Mouse (Mus musculus) splenic B cell, adult 2 months (primary cell): ENCODE results near the gene Man1a.

Source experiments
- DNase-seq: peaks from one replicate; pipeline ENCODE4 v3.0.0-alpha.2; 2011; ENCODE audit warnings: low read depth, low spot score
- H3K27me3 ChIP-seq: 2 replicates; pipeline ENCODE4 v1.6.1; 2012; ENCODE audit warnings: mild to moderate bottlenecking, low read length, moderate library complexity, mixed read lengths; ENCODE audit not compliant: control insufficient read depth, poor library complexity, insufficient read depth, severe bottlenecking
- H3K36me3 ChIP-seq: 2 replicates; pipeline ENCODE4 v1.6.1; 2012; ENCODE audit warnings: mild to moderate bottlenecking, low read length, moderate library complexity, mixed read lengths; ENCODE audit not compliant: control insufficient read depth, poor library complexity, insufficient read depth, severe bottlenecking

Man1a gene

GRCm38 (mm10) chr10:54042212-54042840 is 34.1 kb downstream of the Man1a start:
- Histone ChIP-seq H3K36me3 (peaks cover 9% of the 10 kb centered on the region), H3K27me3 (no peaks in the 10 kb centered on the region)
- DNase-seq = no peak

GRCm38 (mm10) chr10:54040261-54041165 is 35.9 kb downstream of the Man1a start:
- Histone ChIP-seq H3K27me3 (no peaks in the 10 kb centered on the region), H3K36me3 (peaks cover 5% of the 10 kb centered on the region; the same call in 1 of the 2 replicates)
- peak; percentile 85 for DNase-seq

GRCm38 (mm10) chr10:54039754-54040153 is 36.7 kb downstream of the Man1a start:
- Histone ChIP-seq H3K27me3 (no peaks in the 10 kb centered on the region), H3K36me3 (peaks cover 5% of the 10 kb centered on the region)
- DNase-seq = peak; percentile 59

GRCm38 (mm10) chr10:54038734-54039133 is 37.7 kb downstream of the Man1a start:
- DNase-seq = no peak
- Histone ChIP-seq H3K27me3 (no peaks in the 10 kb centered on the region), H3K36me3 (peaks cover 5% of the 10 kb centered on the region)

GRCm38 (mm10) chr10:54038180-54038579 is 38.2 kb downstream of the Man1a start:
- DNase-seq = no peak
- peaks cover 5% of the 10 kb centered on the region for H3K36me3 ChIP-seq
- H3K27me3 ChIP-seq = no peaks in the 10 kb centered on the region

- no peaks in the 10 kb centered on the region for H3K27me3 ChIP-seq
- peaks cover 5% of the 10 kb centered on the region for H3K36me3 ChIP-seq
- DNase-seq = no peak
Observed at GRCm38 (mm10) chr10:54037348-54038010, 38.9 kb downstream of the Man1a start.

- Histone ChIP-seq H3K36me3 (peaks cover 5% of the 10 kb centered on the region), H3K27me3 (no peaks in the 10 kb centered on the region)
- peak; percentile 54 for DNase-seq
Observed at GRCm38 (mm10) chr10:54035586-54035985, 40.8 kb downstream of the Man1a start.

- no peak for DNase-seq
- no peaks in the 10 kb centered on the region for H3K27me3 ChIP-seq
- peaks cover 7% of the 10 kb centered on the region for H3K36me3 ChIP-seq
Observed at GRCm38 (mm10) chr10:54034779-54035178, 41.6 kb downstream of the Man1a start.

- Histone ChIP-seq H3K27me3 (no peaks in the 10 kb centered on the region), H3K36me3 (peaks cover 12% of the 10 kb centered on the region)
- DNase-seq = no peak
Observed at GRCm38 (mm10) chr10:54032316-54033092, 43.9 kb downstream of the Man1a start.

GRCm38 (mm10) chr10:54028866-54029265 is 47.5 kb downstream of the Man1a start:
- H3K27me3 ChIP-seq = no peaks in the 10 kb centered on the region
- DNase-seq = no peak
- peaks cover 12% of the 10 kb centered on the region for H3K36me3 ChIP-seq

GRCm38 (mm10) chr10:54026738-54027427 is 49.5 kb downstream of the Man1a start:
- no peak for DNase-seq
- no peaks in the 10 kb centered on the region for H3K27me3 ChIP-seq
- peaks cover 12% of the 10 kb centered on the region for H3K36me3 ChIP-seq

- no peaks in the 10 kb centered on the region for H3K27me3 ChIP-seq
- no peak for DNase-seq
- H3K36me3 ChIP-seq = peaks cover 12% of the 10 kb centered on the region
Observed at GRCm38 (mm10) chr10:54026101-54026500, 50.3 kb downstream of the Man1a start.

GRCm38 (mm10) chr10:54017904-54018454 is 58.4 kb downstream of the Man1a start:
- peaks cover 5% of the 10 kb centered on the region; the same call in 1 of the 2 replicates for H3K36me3 ChIP-seq

More at GRCm38 (mm10) chr10:54017904-54018454, 58.4 kb downstream of the Man1a start:
- DNase-seq = peak; percentile 29
- H3K27me3 ChIP-seq = no peaks in the 10 kb centered on the region
